Mouse (Mus musculus) frontal cortex, adult (tissue): ENCODE results near the gene Gm48551.

Experiments used
- ATAC-seq: cut with Nextera tagmentation; 2 replicates; pipeline ENCODE4 v1.9.2; 2017; ENCODE audit warnings: mild to moderate bottlenecking, moderate library complexity, mixed read lengths; ENCODE audit not compliant: low TSS enrichment

Gm48551 gene

GRCm38 (mm10) chr10:81417227-81418215 is 33.3 kb downstream of the Gm48551 start:
- peak; percentile 10; the same call in 1 of the 2 replicates for ATAC-seq

DNA sequence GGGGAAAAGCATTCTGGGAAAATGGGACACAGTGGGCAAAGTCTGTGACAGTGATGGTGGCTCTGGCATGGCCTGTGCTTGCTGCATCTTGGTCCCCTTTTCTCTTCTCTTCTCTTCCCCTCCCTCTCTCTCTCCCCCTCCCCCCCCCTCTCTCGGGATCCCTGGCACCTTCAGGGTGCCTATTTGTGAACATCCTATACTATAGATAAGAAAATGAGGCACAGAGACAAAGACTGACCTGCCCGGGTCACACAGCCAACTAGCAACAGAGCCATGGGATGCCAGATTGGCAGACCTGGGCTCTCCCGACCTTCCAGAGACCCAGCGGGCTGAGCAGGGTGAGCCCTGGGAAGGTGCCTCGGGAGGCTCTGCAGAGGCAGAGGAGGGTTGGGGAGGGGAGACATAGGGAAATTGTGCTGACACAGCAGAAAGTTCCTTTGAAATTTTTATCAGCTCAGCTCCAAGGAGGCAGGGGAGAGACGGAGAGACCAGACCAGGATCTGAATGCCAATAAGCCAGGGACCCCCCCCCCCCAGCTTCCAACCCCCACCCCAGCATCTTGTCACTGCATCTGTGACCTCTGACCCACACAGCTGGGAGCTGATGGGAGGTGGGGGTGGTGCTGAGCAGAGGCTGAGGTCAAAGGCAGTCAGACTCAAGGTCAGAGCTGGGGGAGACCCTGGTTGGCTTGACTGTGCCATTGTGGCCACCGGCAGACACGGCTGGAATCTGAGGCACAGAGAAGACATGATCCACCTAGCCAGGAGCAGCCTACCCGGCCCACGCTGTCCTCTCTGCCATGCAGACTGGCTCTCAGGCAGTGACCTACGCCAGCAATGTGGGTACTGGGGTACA is 34.2 kb downstream of the Gm48551 start:
- no peak for ATAC-seq

- ATAC-seq, result no peak
These were observed 35.1 kb downstream of the Gm48551 start for GRCm38 (mm10) chr10:81419111-81419928.

DNA sequence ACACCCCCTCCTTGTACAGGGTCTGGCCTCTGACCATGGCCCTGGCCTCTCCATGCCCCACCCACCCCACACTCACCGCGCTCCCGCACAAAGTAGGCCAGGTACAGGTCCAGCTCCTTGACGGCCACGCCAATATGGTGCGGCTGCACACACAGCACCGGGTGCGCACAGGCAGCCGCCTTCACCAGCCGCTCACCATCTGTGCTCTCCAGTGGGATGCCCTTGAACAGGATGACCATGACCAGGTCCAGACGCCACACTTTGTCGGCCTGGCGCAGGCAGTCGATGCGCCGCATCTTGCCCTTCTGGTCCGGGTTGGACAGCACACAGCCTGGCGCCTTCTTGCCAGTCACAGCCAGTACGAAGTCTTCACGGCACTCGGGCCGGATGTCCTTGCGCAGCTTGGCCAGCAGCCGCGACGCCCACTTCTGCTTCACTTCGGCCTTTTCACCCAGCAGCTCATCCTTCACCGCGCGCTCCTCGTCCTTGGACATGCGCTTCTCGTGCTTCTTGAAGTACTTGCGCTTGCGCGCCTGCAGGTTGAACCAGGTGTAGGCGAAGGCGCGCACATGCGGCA is 36.0 kb downstream of the Gm48551 start:
- ATAC-seq, result no peak

DNA sequence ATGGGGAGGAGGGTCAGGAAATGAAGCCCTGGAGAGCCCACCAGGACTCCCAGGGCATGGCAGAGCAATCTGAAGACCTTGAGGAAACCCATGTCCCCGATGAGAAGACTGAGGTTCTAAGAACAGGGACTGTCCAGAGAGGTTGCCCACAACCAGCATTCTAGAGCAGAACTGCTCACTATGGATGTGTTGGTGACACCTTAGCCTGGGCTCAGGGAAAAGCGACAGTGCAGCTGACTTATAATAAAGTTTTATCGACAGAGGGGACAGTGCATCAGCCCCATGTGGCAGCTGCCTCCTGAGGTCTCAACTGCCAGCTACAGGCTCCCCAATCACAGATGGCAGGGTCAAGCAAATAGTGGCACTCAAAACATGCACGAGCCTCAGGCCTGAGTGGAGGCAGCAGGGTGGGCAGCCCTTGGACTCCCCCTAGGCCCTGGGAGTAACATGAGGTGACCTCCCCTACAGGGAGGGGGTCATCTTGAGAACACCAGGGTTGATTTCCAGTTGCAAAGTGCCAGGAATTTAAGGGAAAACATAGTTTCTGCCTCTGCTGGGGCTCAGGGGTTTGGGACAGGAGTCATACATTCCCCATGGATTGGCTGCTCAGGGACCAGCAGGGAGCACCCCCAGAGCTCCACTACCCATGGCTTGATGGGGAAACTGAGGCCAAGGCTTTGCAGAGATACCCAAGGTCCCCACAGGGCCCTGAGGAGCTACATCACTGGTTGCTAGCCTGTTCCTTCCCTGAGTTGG is 37.0 kb downstream of the Gm48551 start:
- ATAC-seq, result no peak

GRCm38 (mm10) chr10:81421797-81422100 is 37.5 kb downstream of the Gm48551 start:
- ATAC-seq, result no peak

GRCm38 (mm10) chr10:81422191-81422590 is 37.9 kb downstream of the Gm48551 start:
- ATAC-seq, result no peak

DNA sequence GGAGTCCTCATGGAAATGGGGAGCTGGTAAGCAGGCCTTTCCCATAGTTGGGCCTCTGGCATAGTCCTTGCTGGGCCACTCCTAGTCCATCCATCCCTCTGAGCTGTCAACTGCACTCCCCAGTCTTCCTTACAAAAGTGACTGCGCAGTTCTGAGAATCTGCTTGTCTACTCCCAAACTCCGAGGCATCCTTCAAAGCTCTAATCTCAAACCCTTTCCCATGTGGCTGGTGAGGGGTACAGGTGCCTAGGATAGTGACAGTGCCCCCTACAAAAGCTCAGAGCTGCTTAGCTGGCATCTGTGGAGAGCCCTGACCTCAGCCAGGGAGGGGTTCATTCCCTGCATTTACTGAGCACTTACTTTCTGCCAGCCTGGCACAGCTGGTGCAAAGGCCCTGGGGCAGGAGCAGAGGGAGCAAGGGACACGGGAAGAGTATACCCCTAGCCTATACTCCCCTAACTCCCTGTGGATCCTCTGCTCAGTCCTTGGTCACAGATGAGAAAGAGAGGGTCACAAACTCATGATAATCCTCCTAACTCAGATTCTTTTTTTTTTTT is 38.5 kb downstream of the Gm48551 start:
- ATAC-seq, result no peak

- no peak for ATAC-seq
These were observed 39.4 kb downstream of the Gm48551 start for GRCm38 (mm10) chr10:81423476-81424245.

GRCm38 (mm10) chr10:81424246-81425051 is 40.2 kb downstream of the Gm48551 start:
- ATAC-seq, result no peak

DNA sequence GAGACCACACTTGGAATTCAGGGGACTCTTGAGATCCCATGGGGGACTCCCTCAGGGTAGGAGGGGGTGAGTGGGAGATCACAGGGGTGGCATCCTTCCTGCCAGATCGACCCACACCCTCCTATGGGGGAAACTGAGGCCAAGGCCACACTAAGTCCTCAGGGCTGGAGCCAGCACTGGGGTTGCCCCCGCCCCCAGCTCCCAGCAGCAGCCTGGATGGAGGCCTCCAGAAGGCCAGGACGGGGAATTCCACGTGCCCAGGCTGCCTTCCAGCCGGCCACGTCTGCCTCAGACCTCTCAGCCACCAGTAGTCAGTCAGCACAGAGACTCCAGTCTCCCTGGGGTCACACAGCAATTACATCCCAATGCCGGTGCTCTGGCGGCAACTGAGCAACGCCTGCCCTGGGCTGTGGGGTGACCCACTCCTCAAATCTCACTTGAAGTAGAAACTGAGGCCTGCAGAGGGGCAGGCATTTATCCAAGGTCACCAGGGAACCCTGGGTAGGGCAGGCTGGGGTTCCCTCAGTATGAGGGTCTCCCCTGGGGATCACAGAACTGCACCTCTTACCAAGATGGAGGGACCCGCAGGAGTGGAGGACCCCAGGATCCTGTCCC is 41.1 kb downstream of the Gm48551 start:
- no peak for ATAC-seq

GRCm38 (mm10) chr10:81426081-81426671 is 41.9 kb downstream of the Gm48551 start:
- no peak for ATAC-seq

GRCm38 (mm10) chr10:81426897-81427296 is 42.6 kb downstream of the Gm48551 start:
- no peak for ATAC-seq

DNA sequence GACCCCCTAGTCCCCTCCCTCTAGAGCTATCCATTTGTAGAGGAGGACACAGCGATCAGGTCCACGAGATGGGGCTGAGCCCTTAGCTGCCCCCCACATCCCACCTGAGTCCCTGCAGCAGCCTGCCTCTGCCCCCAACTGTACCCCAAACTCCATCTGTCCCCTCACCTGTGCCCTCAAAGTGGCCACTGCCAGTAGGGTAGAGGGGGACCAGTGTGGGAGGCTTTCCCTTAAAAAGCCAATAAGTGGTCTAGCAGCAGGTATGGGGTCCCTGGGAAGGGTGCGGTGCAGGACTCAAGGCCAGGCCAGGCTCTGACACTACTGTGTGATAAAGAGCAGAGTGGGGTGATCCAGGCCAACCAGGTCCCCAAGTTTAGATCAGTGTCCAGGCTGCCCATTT is 43.1 kb downstream of the Gm48551 start:
- no peak for ATAC-seq

GRCm38 (mm10) chr10:81427804-81428506 is 43.7 kb downstream of the Gm48551 start:
- ATAC-seq, result no peak

- no peak for ATAC-seq
These were observed 44.2 kb downstream of the Gm48551 start for GRCm38 (mm10) chr10:81428507-81428870.

DNA sequence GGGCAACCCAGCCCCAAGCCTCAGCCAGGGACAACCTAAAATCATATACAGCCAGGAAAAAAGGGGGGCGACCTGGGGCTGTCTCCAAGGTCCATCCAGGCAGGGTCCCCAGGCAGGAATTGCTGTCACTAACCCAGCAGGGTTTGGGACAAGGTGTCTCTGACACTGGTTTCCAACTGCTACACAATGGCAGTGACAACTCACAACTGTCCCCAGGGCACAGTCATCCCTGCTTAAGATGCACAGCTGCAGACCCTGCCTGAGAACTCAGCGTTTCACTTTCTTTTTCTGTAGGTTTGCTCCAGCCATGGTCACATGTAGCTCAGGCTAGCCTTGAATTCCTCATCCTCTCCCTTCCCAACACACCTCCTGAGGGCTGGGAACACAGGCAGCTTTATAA is 44.8 kb downstream of the Gm48551 start:
- no peak for ATAC-seq
